Mouse (Mus musculus) CH12.LX (cell line): Measurements from ENCODE around the gene Tbx3. TPM values are rescaled to one million over a fixed set of nuclear protein-coding genes. Genes with fewer than 3 reads are reported as not detected.

Experiments used
- DNase-seq: peaks from one replicate; pipeline ENCODE4 v3.0.0-alpha.2; 2013; ENCODE audit errors: extremely low read depth
- H3K27ac ChIP-seq: 2 replicates; pipeline ENCODE4 v1.5.1; 2012; ENCODE audit warnings: low read depth, mild to moderate bottlenecking, control low read depth, moderate library complexity; ENCODE audit not compliant: insufficient read depth
- H3K27me3 ChIP-seq: replicated peaks from 2 replicates; pipeline ENCODE3; 2012; ENCODE audit warnings: inconsistent platforms
- H3K36me3 ChIP-seq, 2 experiments: replicated peaks in 1 of 2; 2 replicates each; pipeline versions ENCODE3 to v1.6.1; 2012; ENCODE audit warnings: inconsistent platforms in 1 of 2, low read length in 1 of 2, mild to moderate bottlenecking in 1 of 2, mixed read lengths in 1 of 2, moderate library complexity in 1 of 2; ENCODE audit not compliant: control insufficient read depth in 1 of 2, insufficient read depth in 1 of 2
- H3K4me1 ChIP-seq, 2 experiments: 2 replicates each; pipeline ENCODE4 v1.6.1; 2012; ENCODE audit warnings: inconsistent platforms in 1 of 2, moderate library complexity in 1 of 2; ENCODE audit not compliant: insufficient read depth in 2 of 2, control insufficient read depth in 1 of 2
- H3K4me2 ChIP-seq: 2 replicates; pipeline ENCODE4 v1.6.1; 2012; ENCODE audit warnings: low read depth, mild to moderate bottlenecking, control low read depth; ENCODE audit not compliant: poor library complexity, insufficient read depth, severe bottlenecking
- H3K4me3 ChIP-seq, 3 experiments: fragments of 150-350 bp in 1 of 3; sonication (generic) in 1 of 3; replicated peaks in 1 of 3; 2 replicates each; pipeline versions ENCODE3 to v1.5.1; 2011 to 2012; ENCODE audit warnings: low read depth in 2 of 3, low read length in 2 of 3, mild to moderate bottlenecking in 2 of 3, moderate library complexity in 2 of 3, control low read depth in 1 of 3, improper control_type of control experiment in 1 of 3, inconsistent platforms in 1 of 3, mixed read lengths in 1 of 3; ENCODE audit not compliant: poor library complexity in 1 of 3
- H3K79me2 ChIP-seq: replicated peaks from 2 replicates; pipeline ENCODE4 v1.6.1; 2012; ENCODE audit warnings: mild to moderate bottlenecking, moderate library complexity; ENCODE audit not compliant: control insufficient read depth, poor library complexity, insufficient read depth, severe bottlenecking; ENCODE audit errors: extremely low read depth
- H3K9ac ChIP-seq: 2 replicates; pipeline ENCODE4 v1.6.1; 2012; ENCODE audit warnings: low read depth, mild to moderate bottlenecking, control low read depth, moderate library complexity; ENCODE audit not compliant: insufficient read depth
- H3K9me3 ChIP-seq: replicated peaks from 2 replicates; pipeline ENCODE3; 2012; ENCODE audit warnings: low read length, inconsistent platforms, mixed read lengths
- CHD1 ChIP-seq: IDR thresholded peaks from 2 replicates; pipeline ENCODE4 v1.6.1; 2012; ENCODE audit warnings: low read depth, low read length, improper control_type of control experiment, inconsistent platforms
- CHD2 ChIP-seq: IDR thresholded peaks from 2 replicates; pipeline ENCODE4 v1.6.1; 2011; ENCODE audit warnings: low read length, improper control_type of control experiment
- E2F4 ChIP-seq: IDR thresholded peaks from 2 replicates; pipeline ENCODE4 v1.6.1; 2011; ENCODE audit warnings: low read depth, low read length, improper control_type of control experiment; ENCODE audit not compliant: insufficient replicate concordance
- EP300 ChIP-seq: IDR thresholded peaks from 2 replicates; pipeline ENCODE4 v1.6.1; 2011; ENCODE audit warnings: low read length, improper control_type of control experiment
- ETS1 ChIP-seq: conservative IDR thresholded peaks from 2 replicates; pipeline ENCODE4 v1.6.1; 2012; ENCODE audit warnings: low read depth, mild to moderate bottlenecking, inconsistent platforms, low read length, improper control_type of control experiment, moderate library complexity
- IRF4 ChIP-seq: IDR thresholded peaks from 2 replicates; pipeline ENCODE4 v1.6.1; 2014; ENCODE audit warnings: low read depth, mild to moderate bottlenecking, inconsistent platforms, low read length, improper control_type of control experiment
- JUN ChIP-seq: IDR thresholded peaks from 2 replicates; pipeline ENCODE4 v1.6.1; 2011; ENCODE audit warnings: low read depth, mild to moderate bottlenecking, low read length, improper control_type of control experiment, moderate library complexity; ENCODE audit not compliant: insufficient read depth
- KAT2A ChIP-seq: IDR thresholded peaks from 2 replicates; pipeline ENCODE4 v1.6.1; 2012; ENCODE audit warnings: low read length, improper control_type of control experiment, inconsistent platforms; ENCODE audit not compliant: insufficient replicate concordance
- MAFK ChIP-seq: IDR thresholded peaks from 2 replicates; pipeline ENCODE4 v1.6.1; 2011; ENCODE audit warnings: low read length, improper control_type of control experiment; ENCODE audit not compliant: insufficient replicate concordance
- MXI1 ChIP-seq: IDR thresholded peaks from 2 replicates; pipeline ENCODE4 v1.6.1; 2011; ENCODE audit warnings: mild to moderate bottlenecking, low read depth, low read length, improper control_type of control experiment
- PAX5 ChIP-seq: IDR thresholded peaks from 2 replicates; pipeline ENCODE4 v1.6.1; 2012; ENCODE audit warnings: low read length, inconsistent platforms, mixed read lengths
- POLR2A ChIP-seq: IDR thresholded peaks from 2 replicates; pipeline ENCODE4 v1.6.1; 2011; ENCODE audit warnings: low read depth, mild to moderate bottlenecking, improper control_type of control experiment, low read length
- POLR2AphosphoS2 ChIP-seq: IDR thresholded peaks from 2 replicates; pipeline ENCODE4 v1.6.1; 2011; ENCODE audit warnings: low read depth, low read length, improper control_type of control experiment
- RAD21 ChIP-seq: IDR thresholded peaks from 2 replicates; pipeline ENCODE4 v1.6.1; 2011; ENCODE audit warnings: low read depth, mild to moderate bottlenecking, low read length, improper control_type of control experiment, moderate library complexity
- RCOR1 ChIP-seq: conservative IDR thresholded peaks from 2 replicates; pipeline ENCODE4 v1.6.1; 2012; ENCODE audit warnings: low read depth, mild to moderate bottlenecking, inconsistent platforms, low read length, improper control_type of control experiment
- TBP ChIP-seq: conservative IDR thresholded peaks from 2 replicates; pipeline ENCODE4 v1.6.1; 2011; ENCODE audit warnings: low read depth, low read length, improper control_type of control experiment
- TCF12 ChIP-seq: IDR thresholded peaks from 2 replicates; pipeline ENCODE4 v1.6.1; 2014; ENCODE audit warnings: low read depth, mild to moderate bottlenecking, inconsistent platforms, low read length, improper control_type of control experiment
- UBTF ChIP-seq: IDR thresholded peaks from 2 replicates; pipeline ENCODE4 v1.6.1; 2012; ENCODE audit warnings: low read depth, mild to moderate bottlenecking, inconsistent platforms, low read length, improper control_type of control experiment, moderate library complexity
- ZC3H11A ChIP-seq: IDR thresholded peaks from 2 replicates; pipeline ENCODE4 v1.6.1; 2012; ENCODE audit warnings: low read depth, mild to moderate bottlenecking, inconsistent platforms, low read length, improper control_type of control experiment
- ZKSCAN1 ChIP-seq: IDR thresholded peaks from 2 replicates; pipeline ENCODE4 v1.6.1; 2012; ENCODE audit warnings: low read depth, inconsistent platforms, low read length, improper control_type of control experiment, borderline replicate concordance
- ZMIZ1 ChIP-seq: IDR thresholded peaks from 2 replicates; pipeline ENCODE4 v1.6.1; 2012; ENCODE audit warnings: low read depth, mild to moderate bottlenecking, inconsistent platforms, low read length, improper control_type of control experiment
- ZNF384 ChIP-seq: IDR thresholded peaks from 2 replicates; pipeline ENCODE4 v1.6.1; 2012; ENCODE audit warnings: low read depth, low read length, improper control_type of control experiment, inconsistent platforms
- dilution Hi-C: fragments of 300-500 bp; cut with MboI; formaldehyde crosslinking; loops from 2 replicates; pipeline ENCODE4 v1.14.3; 2020; ENCODE audit warnings: low sequenced_read_pairs; ENCODE audit not compliant: extremely low pct_unique_long_range_greater_than_20kb, extremely low pct_ligation_motif_present
- in situ Hi-C: fragments of 300-500 bp; cut with MboI; formaldehyde crosslinking; loops from 3 replicates; pipeline ENCODE4 v1.14.3; 2019; ENCODE audit warnings: low sequenced_read_pairs, low pct_ligation_motif_present, low pct_unique_long_range_greater_than_20kb, mixed read lengths
- polyA plus RNA-seq: library from polyadenylated mRNA; unstranded; fragments of >175 nt; gene quantifications from 2 replicates; pipeline ENCODE4 v1.2.1, GENCODE M21; 2012; ENCODE audit warnings: low read depth; ENCODE audit not compliant: insufficient read length
- total RNA-seq, 2 experiments: library from RNA; depleted of rRNA; stranded (reverse); fragments of 300-350 nt in 1 of 2; fragments of >200 nt in 1 of 2; gene quantifications; 2 replicates each; pipeline ENCODE4 v1.2.3; 2012 to 2014

The Tbx3 gene
- total and polyA plus RNA-seq, 3 experiments = not detected

- H3K4me2 ChIP-seq = no peak overlapping the region
- no peaks in the 10 kb centered on the region for H3K79me2 ChIP-seq
- TF ChIP-seq TBP (no peak), ZMIZ1 (no peak), JUN (no peak), ETS1 (no peak), POLR2A (no peak), IRF4 (no peak), CHD1 (no peak), KAT2A (no peak), E2F4 (no peak), EP300 (no peak), TCF12 (no peak), RAD21 (no peak), MXI1 (no peak), MAFK (no peak), CHD2 (no peak), ZC3H11A (no peak), ZNF384 (no peak), PAX5 (no peak), POLR2AphosphoS2 (no peak)
- dilution Hi-C loops = no loop called here
- no peak overlapping the region for H3K27ac ChIP-seq
- H3K9me3 ChIP-seq = peaks cover 85% of the 10 kb centered on the region
- peaks cover 0 to 3% of the 10 kb centered on the region in 2 experiments for H3K36me3 ChIP-seq
- no peaks in the 10 kb centered on the region for H3K27me3 ChIP-seq
- DNase-seq = no peak
- H3K4me3 ChIP-seq = no peak overlapping the region
- H3K9ac ChIP-seq = no peak overlapping the region
- in situ Hi-C loops = loop anchor here (5.0 to 25.0 kb wide), 2 partner anchors 805 to 910 kb away; no protein-coding TSS in a partner anchor
- H3K4me1 ChIP-seq = no peaks in the 10 kb centered on the region
Observed at GRCm38 (mm10) chr5:119692425-119692824, 22.0 kb downstream of the Tbx3 start.

- Histone ChIP-seq H3K79me2 (no peaks in the 10 kb centered on the region), H3K4me2 (no peak overlapping the region), H3K27ac (no peak overlapping the region), H3K36me3 (peaks cover 0 to 3% of the 10 kb centered on the region in 2 experiments), H3K9me3 (peaks cover 73% of the 10 kb centered on the region), H3K27me3 (no peaks in the 10 kb centered on the region), H3K4me1 (no peaks in the 10 kb centered on the region), H3K4me3 (no peak overlapping the region), H3K9ac (no peak overlapping the region)
- DNase-seq = no peak
- TF ChIP-seq IRF4 (no peak), E2F4 (no peak), KAT2A (no peak), CHD1 (no peak), ZC3H11A (no peak), ZKSCAN1 (no peak), TCF12 (no peak), ETS1 (no peak), UBTF (no peak), RCOR1 (no peak), ZNF384 (no peak), TBP (no peak), POLR2AphosphoS2 (no peak)
- dilution Hi-C loops = no loop called here
- in situ Hi-C loops = loop anchor here (5.0 to 25.0 kb wide), 2 partner anchors 808 to 913 kb away; no protein-coding TSS in a partner anchor
Observed at GRCm38 (mm10) chr5:119694914-119695313, 24.4 kb downstream of the Tbx3 start.
